Comparison of ENCODE assay signal across 11 mouse cellular contexts in the genomic region with DNA sequence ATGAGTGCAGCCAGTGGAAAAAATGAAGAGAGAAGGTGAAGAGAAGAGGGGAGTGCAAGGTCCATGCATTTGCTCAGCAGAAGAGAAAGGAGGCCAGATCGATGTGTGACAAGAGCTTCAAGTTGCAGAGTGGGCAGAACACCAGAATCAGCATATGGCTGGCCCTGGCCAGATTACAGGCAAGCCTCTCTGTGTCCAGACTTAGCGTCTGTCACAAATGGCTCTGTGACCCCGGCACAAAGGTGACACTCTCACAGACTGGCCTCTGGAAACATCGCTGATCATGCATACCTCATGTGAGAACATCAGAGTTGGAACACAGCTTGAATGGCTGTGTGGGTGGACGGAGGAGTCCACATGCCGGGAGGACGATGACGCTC. TPM values are rescaled to one million over a fixed set of nuclear protein-coding genes. Genes with fewer than 3 reads are reported as not detected.
DNase-seq lines count a peak whose midpoint lies in the region; ATAC-seq lines count a peak whose summit lies in the region.
"Had no signal": no experiment of that assay in that cellular context is flagged by ENCODE, and none has a peak within 500 bp of the region (broad histone marks: within the 10 kb centered on the region; RNA-seq: fewer than 3 reads in every experiment).

No protein-coding gene starts in this region.

- intact Hi-C loops in gastrocnemius, postnatal 36 days (cut with DNase I): no loop called here

- H3K36me3 ChIP-seq in kidney, embryonic 14.5 days (ENCODE audit: control insufficient read depth, insufficient read depth, low read length): no peaks in the 10 kb centered on the region
- H3K36me3 ChIP-seq: liver, embryonic 12.5 days; midbrain, embryonic 12.5 days had no signal

- H3K27ac ChIP-seq in kidney, embryonic 14.5 days (ENCODE audit: low read depth, low read length): no peak overlapping the region
- H3K27ac ChIP-seq: liver, embryonic 12.5 days; midbrain, embryonic 12.5 days had no signal

- H3K27me3 ChIP-seq in kidney, embryonic 14.5 days (ENCODE audit: control insufficient read depth, insufficient read depth, low read length): no peaks in the 10 kb centered on the region
- H3K27me3 ChIP-seq: liver, embryonic 12.5 days; midbrain, embryonic 12.5 days had no signal

- ATAC-seq in kidney, embryonic 14.5 days (ENCODE audit: low FRiP score, low TSS enrichment): 0 out of 2 replicates have a peak, but pooled peaks have one; percentile 55
- ATAC-seq in CD4-positive, CD25-positive, alpha-beta regulatory T cell, adult 4 months: no peak
- ATAC-seq: liver, embryonic 12.5 days had no signal

- H3K9me3 ChIP-seq in kidney, embryonic 14.5 days (ENCODE audit: control insufficient read depth, low read length): no peaks in the 10 kb centered on the region
- H3K9me3 ChIP-seq: liver, embryonic 12.5 days; midbrain, embryonic 12.5 days had no signal

- H3K9ac ChIP-seq in kidney, embryonic 14.5 days (ENCODE audit: low read depth, low read length): no peak overlapping the region
- H3K9ac ChIP-seq: liver, embryonic 12.5 days; midbrain, embryonic 12.5 days had no signal

- no peak overlapping the region for H3K4me2 ChIP-seq in kidney, embryonic 14.5 days (replicated peaks; ENCODE audit: low read depth, low read length)
- H3K4me2 ChIP-seq: liver, embryonic 12.5 days; midbrain, embryonic 12.5 days had no signal

- DNase-seq in gastrocnemius, postnatal 25 days: peak; percentile 7
- no peak for DNase-seq in gastrocnemius, postnatal 36 days
- DNase-seq in brain, adult 2 months (ENCODE audit: low read depth, low spot score): peak; percentile 88
- peak; percentile 75 to 85 for DNase-seq in cerebellum, postnatal 14 days
- no peak for DNase-seq in heart, adult 11 months
- no peak for DNase-seq in urinary bladder, postnatal 25 days (ENCODE audit: low spot score)
- DNase-seq: gastrocnemius, postnatal 14 days had no signal

- 51% methylated on average over 8 of the region's 8 CpGs for WGBS in kidney, embryonic 14.5 days

- H3K4me3 ChIP-seq in kidney, embryonic 14.5 days (ENCODE audit: low read length): no peak overlapping the region
- H3K4me3 ChIP-seq: liver, embryonic 12.5 days; midbrain, embryonic 12.5 days had no signal

- H3K4me1 ChIP-seq in kidney, embryonic 14.5 days (ENCODE audit: control insufficient read depth, insufficient read depth, low read length): no peaks in the 10 kb centered on the region
- H3K4me1 ChIP-seq: liver, embryonic 12.5 days had no signal

RNA-seq across cellular contexts. Expression of a gene that starts 46.0 kb away (rescaled TPM):
- total RNA-seq in gastrocnemius, postnatal 25 days (2021): 1 to 10 TPM; 1.6 to 3.8 TPM
- 1 to 10 TPM; 1.5 to 2.8 TPM for total RNA-seq in gastrocnemius, postnatal 36 days (2021)
- 14.8 and 27.0 TPM in 2 replicates for polyA plus RNA-seq in kidney, embryonic 14.5 days (2014; fragmentation: Nextera tagmentation; extraction: Ambion mirVana)
- not detected for polyA plus RNA-seq in CD4-positive, CD25-positive, alpha-beta regulatory T cell, adult 4 months (2017; shearing (Covaris generic))

Comparison
In these comparisons a context has a peak if more than half of its experiments do, and no peak if none do; other contexts are left out.
1. DNase-seq: peak in gastrocnemius, postnatal 25 days (single experiment), brain, adult 2 months (single experiment) and cerebellum, postnatal 14 days (2 of 2); none in gastrocnemius, postnatal 36 days (0 of 2), heart, adult 11 months (single experiment) and urinary bladder, postnatal 25 days (single experiment).